Mouse (Mus musculus) spleen, adult 2 months (tissue): ENCODE results near the gene E2f7.

Experiments used
- CTCF ChIP-seq: fragments of 200-500 bp; IDR thresholded peaks from 2 replicates; pipeline ENCODE4 v1.5.1; 2011; ENCODE audit warnings: mild to moderate bottlenecking, inconsistent platforms; ENCODE audit not compliant: insufficient read depth, insufficient read length, insufficient replicate concordance; ENCODE audit errors: extremely low read depth
- POLR2A ChIP-seq: fragments of 200-500 bp; IDR thresholded peaks from 2 replicates; pipeline ENCODE4 v1.6.1; 2011; ENCODE audit warnings: low read depth, low read length, inconsistent platforms

- TF ChIP-seq CTCF (no peak), POLR2A (no peak)
These were observed 24.3 kb downstream of the E2f7 start for GRCm38 (mm10) chr10:110769538-110769937.
